In the genomic region with DNA sequence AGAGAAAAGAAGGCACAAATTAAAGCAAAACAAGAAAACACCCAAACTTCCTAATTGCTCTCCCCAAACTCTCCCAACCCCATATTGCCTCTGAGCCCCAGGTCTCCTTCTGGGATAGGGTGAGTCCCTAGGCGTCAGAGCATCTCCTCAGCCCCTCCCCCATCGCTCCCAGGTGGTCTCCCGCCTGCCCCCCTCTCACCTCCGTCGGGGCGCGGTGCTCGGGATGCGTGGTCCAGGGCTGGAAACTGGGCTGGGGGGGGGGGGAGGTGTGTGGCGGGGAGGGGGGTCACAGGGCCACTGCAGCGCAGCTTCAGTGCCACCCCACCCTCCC, we compare ENCODE assay signal across 8 mouse cellular contexts. TPM values are rescaled to one million over a fixed set of nuclear protein-coding genes. Genes with fewer than 3 reads are reported as not detected.
DNase-seq lines count a peak whose midpoint lies in the region; ATAC-seq and TF ChIP-seq lines count a peak whose summit lies in the region.

No protein-coding gene starts in this region.

- no peaks in the 10 kb centered on the region for H3K27me3 ChIP-seq in C2C12 (ENCODE audit: control insufficient read depth, insufficient read depth, insufficient read length)
- peaks cover 25% of the 10 kb centered on the region for H3K27me3 ChIP-seq in forebrain, embryonic 15.5 days
- peaks cover 53% of the 10 kb centered on the region for H3K27me3 ChIP-seq in liver, embryonic 16.5 days (ENCODE audit: control insufficient read depth, insufficient read depth, low read depth, low read length)

- H3K4me2 ChIP-seq in forebrain, embryonic 15.5 days (replicated peaks), result peak overlapping the region; percentile 56
- H3K4me2 ChIP-seq in liver, embryonic 16.5 days (ENCODE audit: low read depth, low read length), result peak overlapping the region; percentile 50

- H3K79me3 ChIP-seq in C2C12 (ENCODE audit: low read depth), result no peaks in the 10 kb centered on the region

- TF ChIP-seq CTCF in gastrocnemius, adult 2 months (IDR thresholded peaks at IDR 0.05), result no peak
- no peak for TF ChIP-seq CTCF in C2C12 (IDR thresholded peaks at IDR 0.05; ENCODE audit: control insufficient read depth, insufficient read depth, insufficient read length)

- intact Hi-C loops in gastrocnemius, adult 2 months (cut with DNase I), result no loop called here
- intact Hi-C loops in gastrocnemius, postnatal 36 days (cut with DNase I), result loop anchor here (5.0 kb wide), 1 partner anchor 164 kb away; no protein-coding TSS in a partner anchor

- WGBS in forebrain, embryonic 15.5 days, result 0% methylated on average over 11 of the region's 11 CpGs
- WGBS in liver, embryonic 16.5 days (ENCODE audit: insufficient replicate concordance), result 2% methylated on average over 9 of the region's 11 CpGs

- H3K79me2 ChIP-seq in C2C12 (ENCODE audit: control insufficient read depth, insufficient read depth), result no peaks in the 10 kb centered on the region

- no peak overlapping the region for H3K9ac ChIP-seq in forebrain, embryonic 15.5 days (replicated peaks)
- H3K9ac ChIP-seq in liver, embryonic 16.5 days (ENCODE audit: low read depth, low read length), result no peak overlapping the region; the same call in 1 of the 2 replicates

- no peak for DNase-seq in gastrocnemius, adult 2 months
- no peak for DNase-seq in gastrocnemius, postnatal 36 days
- no peak for DNase-seq in layer of hippocampus, postnatal 25 days (ENCODE audit: extremely low spot score in 1 of 2, low spot score in 1 of 2)
- DNase-seq in adrenal gland, adult 2 months, result no peak
- no peak for DNase-seq in gastrocnemius, postnatal 25 days

- peak overlapping the region; percentile 73 for H3K4me3 ChIP-seq in gastrocnemius, adult 2 months
- peak overlapping the region; percentile 32 for H3K4me3 ChIP-seq in C2C12 (ENCODE audit: insufficient read depth, poor library complexity, severe bottlenecking)
- H3K4me3 ChIP-seq in forebrain, embryonic 15.5 days, result peak overlapping the region; percentile 36
- peak overlapping the region; percentile 41 for H3K4me3 ChIP-seq in liver, embryonic 16.5 days (ENCODE audit: low read depth, low read length)

- H3K9me3 ChIP-seq in forebrain, embryonic 15.5 days, result no peaks in the 10 kb centered on the region
- no peaks in the 10 kb centered on the region for H3K9me3 ChIP-seq in liver, embryonic 16.5 days (replicated peaks; ENCODE audit: control insufficient read depth, low read length)

- H3ac ChIP-seq in C2C12 (ENCODE audit: control insufficient read depth, insufficient read length, low read depth), result peak overlapping the region; percentile 22

- H3K36me3 ChIP-seq in C2C12 (ENCODE audit: control insufficient read depth, insufficient read depth), result no peaks in the 10 kb centered on the region
- H3K36me3 ChIP-seq in forebrain, embryonic 15.5 days, result no peaks in the 10 kb centered on the region
- H3K36me3 ChIP-seq in liver, embryonic 16.5 days (ENCODE audit: control insufficient read depth, insufficient read depth), result no peaks in the 10 kb centered on the region

- H3K4me1 ChIP-seq in forebrain, embryonic 15.5 days, result peaks cover 40% of the 10 kb centered on the region
- peaks cover 23% of the 10 kb centered on the region for H3K4me1 ChIP-seq in liver, embryonic 16.5 days (ENCODE audit: control insufficient read depth, low read depth, low read length)

- 0 out of 2 replicates have a peak, but pooled peaks have one; percentile 8 for ATAC-seq in forebrain, embryonic 15.5 days (replicated peaks)
- ATAC-seq in liver, embryonic 16.5 days (ENCODE audit: low read depth), result no peak

- peak overlapping the region; percentile 69 for H3K27ac ChIP-seq in gastrocnemius, adult 2 months
- H3K27ac ChIP-seq in forebrain, embryonic 15.5 days (replicated peaks), result no peak overlapping the region
- no peak overlapping the region for H3K27ac ChIP-seq in liver, embryonic 16.5 days (ENCODE audit: low read length)

TF ChIP-seq in C2C12, 6 proteins besides CTCF, POLR2A, EP300 and RAD21:
- TF ChIP-seq MYOD1 (IDR thresholded peaks at IDR 0.05; ENCODE audit: control insufficient read depth, insufficient read length, low read depth), result no peak
- TF ChIP-seq FOSL1 (IDR thresholded peaks at IDR 0.05; ENCODE audit: insufficient read depth, low read length, poor library complexity, severe bottlenecking), result no peak
- no peak for TF ChIP-seq MAX (IDR thresholded peaks at IDR 0.05)
- TF ChIP-seq MYOG (IDR thresholded peaks at IDR 0.05; ENCODE audit: control insufficient read depth, extremely low read depth, insufficient read length), result no peak
- no peak for TF ChIP-seq USF1 (IDR thresholded peaks at IDR 0.05; ENCODE audit: low read depth)
- TF ChIP-seq CEBPB (IDR thresholded peaks at IDR 0.05; ENCODE audit: low read depth), result no peak
TF ChIP-seq in C2C12: peak in this region for 0.

RNA-seq across cellular contexts. Expression of a gene that starts 0.4 kb away (rescaled TPM):
- total RNA-seq in gastrocnemius, adult 2 months (2021), result 1 to 10 TPM in 1 of 2 experiments, under 1 TPM in 1; 0.70 to 1.2 TPM
- 1 to 10 TPM; 1.0 to 1.5 TPM for total RNA-seq in gastrocnemius, postnatal 36 days (2021)
- polyA plus RNA-seq in C2C12 (2012; fragmentation: generic; extraction: Trizol), result 1.6 TPM
- 1.2 and 1.5 TPM in 2 replicates for polyA plus RNA-seq in forebrain, embryonic 15.5 days (2015; fragmentation: Nextera tagmentation; extraction: Ambion mirVana)
- 0.15 and 0.21 TPM in 2 replicates for polyA plus RNA-seq in liver, embryonic 16.5 days (2015; fragmentation: Nextera tagmentation; extraction: Ambion mirVana)
- total RNA-seq in layer of hippocampus, postnatal 25 days (2021), result 1 to 10 TPM; 2.1 to 3.3 TPM
- total RNA-seq in adrenal gland, adult 2 months (2021), result 1 to 10 TPM; 2.6 to 5.0 TPM
- 9.1 and 10.2 TPM in 2 replicates for polyA plus RNA-seq in adrenal gland, adult 2 months (2012; rRNA removed)
- total RNA-seq in gastrocnemius, postnatal 25 days (2021), result 1 to 10 TPM in 1 of 2 experiments, under 1 TPM in 1; 0.74 to 1.5 TPM

RNA-seq across cellular contexts. Expression of a gene that starts 12.9 kb away (rescaled TPM):
- not detected for total RNA-seq in gastrocnemius, adult 2 months (2021)
- total RNA-seq in gastrocnemius, postnatal 36 days (2021), result not detected
- polyA plus RNA-seq in C2C12 (2012; fragmentation: generic; extraction: Trizol), result not detected
- 0.04 TPM in 1 of 2 replicates, not detected in the other for polyA plus RNA-seq in forebrain, embryonic 15.5 days (2015; fragmentation: Nextera tagmentation; extraction: Ambion mirVana)
- 0.78 and 0.99 TPM in 2 replicates for polyA plus RNA-seq in liver, embryonic 16.5 days (2015; fragmentation: Nextera tagmentation; extraction: Ambion mirVana)
- total RNA-seq in layer of hippocampus, postnatal 25 days (2021), result not detected
- total RNA-seq in adrenal gland, adult 2 months (2021), result not detected
- 0.01 and 0.02 TPM in 2 replicates for polyA plus RNA-seq in adrenal gland, adult 2 months (2012; rRNA removed)
- total RNA-seq in gastrocnemius, postnatal 25 days (2021), result not detected

RNA-seq across cellular contexts. Expression of a gene that starts 19.6 kb away (rescaled TPM):
- under 1 TPM; 0.89 to 0.99 TPM for total RNA-seq in gastrocnemius, adult 2 months (2021)
- 1 to 10 TPM in 1 of 2 experiments, under 1 TPM in 1; 0.96 to 1.3 TPM for total RNA-seq in gastrocnemius, postnatal 36 days (2021)
- 0.78 TPM for polyA plus RNA-seq in C2C12 (2012; fragmentation: generic; extraction: Trizol)
- 0.62 and 1.1 TPM in 2 replicates for polyA plus RNA-seq in forebrain, embryonic 15.5 days (2015; fragmentation: Nextera tagmentation; extraction: Ambion mirVana)
- 12.2 and 13.2 TPM in 2 replicates for polyA plus RNA-seq in liver, embryonic 16.5 days (2015; fragmentation: Nextera tagmentation; extraction: Ambion mirVana)
- 1 to 10 TPM in 1 of 2 experiments, under 1 TPM in 1; 0.89 to 1.1 TPM for total RNA-seq in layer of hippocampus, postnatal 25 days (2021)
- total RNA-seq in adrenal gland, adult 2 months (2021), result 1 to 10 TPM; 1.9 to 2.7 TPM
- polyA plus RNA-seq in adrenal gland, adult 2 months (2012; rRNA removed), result 2.7 and 3.7 TPM in 2 replicates
- 1 to 10 TPM; 1.4 to 1.7 TPM for total RNA-seq in gastrocnemius, postnatal 25 days (2021)

RNA-seq across cellular contexts. Expression of a gene that starts 28.9 kb away (rescaled TPM):
- total RNA-seq in gastrocnemius, adult 2 months (2021), result not detected
- not detected for total RNA-seq in gastrocnemius, postnatal 36 days (2021)
- not detected for polyA plus RNA-seq in C2C12 (2012; fragmentation: generic; extraction: Trizol)
- polyA plus RNA-seq in forebrain, embryonic 15.5 days (2015; fragmentation: Nextera tagmentation; extraction: Ambion mirVana), result not detected in 2 replicates
- 4.3 and 5.9 TPM in 2 replicates for polyA plus RNA-seq in liver, embryonic 16.5 days (2015; fragmentation: Nextera tagmentation; extraction: Ambion mirVana)
- not detected for total RNA-seq in layer of hippocampus, postnatal 25 days (2021)
- under 1 TPM in 1 of 2 experiments, not detected in 1; 0.20 TPM for total RNA-seq in adrenal gland, adult 2 months (2021)
- 0.08 TPM in 1 of 2 replicates, not detected in the other for polyA plus RNA-seq in adrenal gland, adult 2 months (2012; rRNA removed)
- not detected for total RNA-seq in gastrocnemius, postnatal 25 days (2021)

RNA-seq across cellular contexts. Expression of a gene that starts 29.7 kb away (rescaled TPM):
- 10 to 100 TPM; 69.0 to 71.4 TPM for total RNA-seq in gastrocnemius, adult 2 months (2021)
- 10 to 100 TPM; 54.1 to 56.1 TPM for total RNA-seq in gastrocnemius, postnatal 36 days (2021)
- 155 TPM for polyA plus RNA-seq in C2C12 (2012; fragmentation: generic; extraction: Trizol)
- polyA plus RNA-seq in forebrain, embryonic 15.5 days (2015; fragmentation: Nextera tagmentation; extraction: Ambion mirVana), result 130 and 137 TPM in 2 replicates
- polyA plus RNA-seq in liver, embryonic 16.5 days (2015; fragmentation: Nextera tagmentation; extraction: Ambion mirVana), result 100 and 109 TPM in 2 replicates
- 10 to 100 TPM; 57.1 to 59.4 TPM for total RNA-seq in layer of hippocampus, postnatal 25 days (2021)
- total RNA-seq in adrenal gland, adult 2 months (2021), result 100 to 1,000 TPM; 106 to 128 TPM
- polyA plus RNA-seq in adrenal gland, adult 2 months (2012; rRNA removed), result 90.6 and 111 TPM in 2 replicates
- 10 to 100 TPM; 48.3 to 53.5 TPM for total RNA-seq in gastrocnemius, postnatal 25 days (2021)
